Comparison of ENCODE assay signal across 18 mouse cellular contexts in genomic region chr4:147399505-147399904, GRCm38 (mm10). TPM values are rescaled to one million over a fixed set of nuclear protein-coding genes. Genes with fewer than 3 reads are reported as not detected.
"Had no signal": no experiment of that assay in that cellular context is flagged by ENCODE, and none has a peak within 500 bp of the region (broad histone marks: within the 10 kb centered on the region; RNA-seq: fewer than 3 reads in every experiment).

No protein-coding gene starts in this region.

RNA-seq across cellular contexts. Expression of gene Zfp978, which starts 38.4 kb away (rescaled TPM):
- polyA plus RNA-seq: heart, embryonic 11.5 days; heart, embryonic 14.5 days; heart, embryonic 15.5 days; heart, embryonic 16.5 days; hindbrain, embryonic 10.5 days; hindbrain, embryonic 12.5 days; hindbrain, embryonic 13.5 days; hindbrain, embryonic 14.5 days; hindbrain, embryonic 16.5 days; inflammation-experienced regulatory T-cells, adult 6 months; intestine, embryonic 14.5 days; intestine, embryonic 15.5 days; intestine, embryonic 16.5 days; intestine, postnatal 0 days; kidney, adult 2 months; kidney, embryonic 15.5 days; kidney, embryonic 16.5 days; large intestine, adult 2 months had no signal
